Mouse (Mus musculus): ENCODE results near the gene Bloc1s5. TPM values are rescaled to one million over a fixed set of nuclear protein-coding genes. Genes with fewer than 3 reads are reported as not detected.

Gene Bloc1s5
- polyA plus RNA-seq, 1 experiment from 2014 or later = 16.1 TPM

DNA sequence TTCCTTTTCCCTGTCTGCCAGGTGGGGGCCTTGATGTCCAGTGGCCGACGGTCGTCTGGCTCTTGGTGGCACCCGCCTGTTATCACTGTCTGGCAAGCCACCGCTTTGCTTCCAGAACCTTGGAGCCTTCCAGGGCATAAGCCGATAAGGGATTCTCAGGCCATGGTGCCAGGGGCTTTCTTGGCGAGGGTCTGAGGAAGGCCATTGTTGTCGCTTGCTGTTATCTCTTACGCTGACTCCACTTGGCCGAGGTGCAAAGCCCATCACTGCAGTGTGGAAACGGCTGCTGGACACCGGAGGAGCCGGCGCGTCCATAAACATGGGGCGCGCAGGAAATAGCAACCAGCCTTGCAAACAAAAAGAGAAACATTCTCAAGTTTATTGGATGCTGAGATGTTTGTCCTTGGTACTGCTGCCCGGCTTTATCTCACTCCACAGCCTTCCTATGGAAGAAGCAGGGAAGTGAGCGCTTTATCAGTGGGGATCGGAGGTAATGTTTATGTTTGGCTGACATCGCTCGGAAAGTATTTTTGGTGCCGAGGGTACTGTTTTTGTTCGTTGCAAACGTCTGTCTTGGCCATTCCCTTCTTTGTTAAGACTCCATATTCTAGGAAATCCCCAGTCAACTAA lies 54.8 kb downstream of the Bloc1s5 start:
- Histone ChIP-seq H3K9ac (replicated peaks; ENCODE audit: low read depth, low read length) (no peak overlapping the region), H3K27me3 (ENCODE audit: control insufficient read depth, insufficient read depth, low read length) (no peaks in the 10 kb centered on the region), H3K4me3 (ENCODE audit: low read depth, low read length) (no peak overlapping the region), H3K36me3 (ENCODE audit: control insufficient read depth, insufficient read depth, low read length) (no peaks in the 10 kb centered on the region), H3K27ac (ENCODE audit: low read length) (no peak overlapping the region), H3K4me2 (replicated peaks; ENCODE audit: low read depth, low read length) (0 out of 2 replicates have a peak overlapping the region, but pooled peaks have one; percentile 10), H3K4me1 (ENCODE audit: control insufficient read depth, insufficient read depth, low read length) (no peaks in the 10 kb centered on the region), H3K9me3 (ENCODE audit: control insufficient read depth, low read depth, low read length) (no peaks in the 10 kb centered on the region)
- ATAC-seq (ENCODE audit: insufficient number of reproducible peaks, insufficient read depth, low FRiP score, low read depth) = no peak
- WGBS = 65% methylated on average over 25 of the region's 25 CpGs

DNA sequence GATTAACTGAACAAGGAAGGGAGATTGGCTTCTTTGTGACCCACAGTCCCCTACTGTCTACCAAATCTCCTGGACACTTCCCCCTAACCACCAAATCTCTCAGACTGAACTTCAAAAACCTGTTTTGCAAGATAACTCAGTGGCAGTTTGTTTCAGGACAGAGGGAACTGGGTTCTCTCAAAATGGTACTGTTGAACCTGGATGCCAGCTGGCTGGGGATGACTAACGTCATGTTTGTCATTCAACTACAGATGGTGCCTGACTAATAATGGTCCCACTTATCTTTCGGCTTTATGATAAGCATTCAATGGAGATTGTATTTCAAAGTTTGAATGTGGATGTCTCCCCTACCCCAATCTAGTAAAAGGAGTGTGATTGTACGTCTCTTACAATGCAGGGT lies 60.2 kb downstream of the Bloc1s5 start:
- no peak overlapping the region for H3K27ac ChIP-seq (ENCODE audit: low read length)
- no peak for ATAC-seq (ENCODE audit: insufficient number of reproducible peaks, insufficient read depth, low FRiP score, low read depth)
- 66% methylated on average over 3 of the region's 3 CpGs for WGBS

DNA sequence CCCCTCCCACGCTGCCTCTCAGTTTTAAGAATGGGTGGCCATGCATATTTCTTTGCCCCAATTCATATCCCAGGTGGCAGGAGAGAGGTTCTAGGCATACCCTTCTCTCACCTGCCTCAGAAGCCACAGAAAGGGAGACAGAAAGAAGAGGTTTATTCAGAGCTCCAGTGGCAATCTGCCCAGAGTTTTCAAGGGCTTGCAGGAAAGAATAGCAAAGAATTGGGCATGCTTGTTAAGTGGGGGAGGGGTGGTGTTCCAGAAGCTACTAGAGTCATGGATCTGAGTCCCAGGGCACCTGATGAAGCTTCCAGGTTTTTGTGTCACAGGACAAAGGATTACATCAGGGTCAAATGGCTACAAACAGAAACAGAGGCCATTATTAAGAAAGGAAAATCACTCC lies 61.6 kb downstream of the Bloc1s5 start:
- no peak for ATAC-seq (ENCODE audit: insufficient number of reproducible peaks, insufficient read depth, low FRiP score, low read depth)
- H3K9ac ChIP-seq (replicated peaks; ENCODE audit: low read depth, low read length) = no peak overlapping the region
- 87% methylated on average over 1 of the region's 1 CpGs for WGBS

More for the DNA sequence above, 60.2 kb downstream of the Bloc1s5 start:
- Histone ChIP-seq H3K4me2 (replicated peaks; ENCODE audit: low read depth, low read length) (no peak overlapping the region), H3K9ac (replicated peaks; ENCODE audit: low read depth, low read length) (no peak overlapping the region), H3K4me3 (ENCODE audit: low read depth, low read length) (no peak overlapping the region), H3K36me3 (ENCODE audit: control insufficient read depth, insufficient read depth, low read length) (no peaks in the 10 kb centered on the region), H3K27me3 (ENCODE audit: control insufficient read depth, insufficient read depth, low read length) (no peaks in the 10 kb centered on the region), H3K9me3 (ENCODE audit: control insufficient read depth, low read depth, low read length) (no peaks in the 10 kb centered on the region), H3K4me1 (ENCODE audit: control insufficient read depth, insufficient read depth, low read length) (no peaks in the 10 kb centered on the region)

DNA sequence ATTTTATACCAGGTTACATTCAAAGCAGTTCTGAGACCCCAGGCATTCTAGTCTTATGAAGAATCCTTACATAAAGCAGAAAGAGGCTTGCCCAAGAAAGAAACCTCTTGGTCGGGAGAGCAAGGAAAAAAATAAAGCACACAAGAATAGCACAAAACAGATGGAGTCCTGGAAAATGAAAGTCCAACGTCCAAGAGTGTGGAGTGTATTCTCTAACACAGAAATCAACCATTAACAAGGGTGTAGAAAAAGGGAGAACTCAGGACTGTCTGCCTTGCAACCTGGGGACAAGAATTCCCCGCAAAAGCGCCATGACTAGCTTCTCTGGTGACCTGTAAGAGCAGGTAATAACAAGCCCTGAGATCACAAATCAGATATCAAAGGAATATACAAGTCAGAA lies 69.7 kb downstream of the Bloc1s5 start:
- H3K27me3 ChIP-seq (ENCODE audit: control insufficient read depth, insufficient read depth, low read length) = no peaks in the 10 kb centered on the region
- H3K9ac ChIP-seq (replicated peaks; ENCODE audit: low read depth, low read length) = no peak overlapping the region
- no peak for ATAC-seq (ENCODE audit: insufficient number of reproducible peaks, insufficient read depth, low FRiP score, low read depth)
- no peak overlapping the region for H3K4me3 ChIP-seq (ENCODE audit: low read depth, low read length)
- H3K9me3 ChIP-seq (ENCODE audit: control insufficient read depth, low read depth, low read length) = no peaks in the 10 kb centered on the region
- H3K4me2 ChIP-seq (replicated peaks; ENCODE audit: low read depth, low read length) = no peak overlapping the region
- 78% methylated on average over 4 of the region's 4 CpGs for WGBS
- no peaks in the 10 kb centered on the region for H3K36me3 ChIP-seq (ENCODE audit: control insufficient read depth, insufficient read depth, low read length)
- no peaks in the 10 kb centered on the region for H3K4me1 ChIP-seq (ENCODE audit: control insufficient read depth, insufficient read depth, low read length)
- no peak overlapping the region for H3K27ac ChIP-seq (ENCODE audit: low read length)

More for the DNA sequence above, 61.6 kb downstream of the Bloc1s5 start:
- H3K9me3 ChIP-seq (ENCODE audit: control insufficient read depth, low read depth, low read length) = no peaks in the 10 kb centered on the region
- no peaks in the 10 kb centered on the region for H3K27me3 ChIP-seq (ENCODE audit: control insufficient read depth, insufficient read depth, low read length)
- no peak overlapping the region for H3K4me3 ChIP-seq (ENCODE audit: low read depth, low read length)
- no peaks in the 10 kb centered on the region for H3K4me1 ChIP-seq (ENCODE audit: control insufficient read depth, insufficient read depth, low read length)
- no peak overlapping the region for H3K4me2 ChIP-seq (replicated peaks; ENCODE audit: low read depth, low read length)
- H3K36me3 ChIP-seq (ENCODE audit: control insufficient read depth, insufficient read depth, low read length) = no peaks in the 10 kb centered on the region
- H3K27ac ChIP-seq (ENCODE audit: low read length) = no peak overlapping the region

DNA sequence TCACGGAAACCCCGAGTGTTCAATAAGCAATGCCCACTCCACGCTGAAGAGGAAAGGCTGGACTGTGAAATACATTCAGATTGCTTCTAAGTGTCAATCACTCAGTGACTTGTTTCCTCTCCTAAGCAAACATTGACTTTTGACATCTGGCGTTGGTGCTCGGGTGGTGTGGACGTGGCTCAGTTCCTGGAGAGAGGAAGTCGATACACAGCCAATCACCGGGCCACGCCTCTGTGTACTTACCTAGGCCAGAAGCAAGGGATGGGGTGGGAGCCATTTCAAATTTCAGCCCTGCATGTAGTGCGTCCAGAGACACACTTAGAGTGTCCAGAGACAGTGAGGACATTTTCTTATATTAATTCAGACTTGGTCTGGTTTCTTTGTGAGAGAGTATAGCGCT lies 80.3 kb downstream of the Bloc1s5 start:
- 64% methylated on average over 11 of the region's 11 CpGs for WGBS
- no peak overlapping the region for H3K4me2 ChIP-seq (replicated peaks; ENCODE audit: low read depth, low read length)
- H3K27me3 ChIP-seq (ENCODE audit: control insufficient read depth, insufficient read depth, low read length) = no peaks in the 10 kb centered on the region
- peak overlapping the region; percentile 44; the same call in 1 of the 2 replicates for H3K27ac ChIP-seq (ENCODE audit: low read length)
- H3K9me3 ChIP-seq (ENCODE audit: control insufficient read depth, low read depth, low read length) = no peaks in the 10 kb centered on the region
- ATAC-seq (ENCODE audit: insufficient number of reproducible peaks, insufficient read depth, low FRiP score, low read depth) = peak; percentile 74; the same call in 1 of the 2 replicates
- no peaks in the 10 kb centered on the region for H3K4me1 ChIP-seq (ENCODE audit: control insufficient read depth, insufficient read depth, low read length)
- no peak overlapping the region for H3K9ac ChIP-seq (replicated peaks; ENCODE audit: low read depth, low read length)
- H3K36me3 ChIP-seq (ENCODE audit: control insufficient read depth, insufficient read depth, low read length) = no peaks in the 10 kb centered on the region
- no peak overlapping the region for H3K4me3 ChIP-seq (ENCODE audit: low read depth, low read length)

DNA sequence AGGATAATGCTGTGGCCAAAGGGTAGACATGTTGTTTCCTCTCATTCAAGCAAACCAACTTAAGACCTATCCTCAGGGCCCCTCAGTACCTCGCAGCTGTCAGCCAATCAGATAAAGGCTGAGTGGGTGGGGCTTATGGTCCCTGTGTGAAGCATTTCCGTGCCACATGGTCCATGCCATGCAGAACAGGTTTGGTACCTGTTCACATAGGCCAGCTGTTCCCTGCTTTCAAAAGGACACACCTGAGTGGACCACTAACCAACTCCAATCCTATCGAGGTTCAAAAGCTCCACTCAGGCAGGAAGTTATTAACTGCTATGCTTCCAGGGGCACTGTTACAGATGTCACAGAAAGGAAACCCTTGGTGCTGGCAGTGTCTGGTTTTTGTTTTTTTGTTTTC lies 80.7 kb downstream of the Bloc1s5 start:
- Histone ChIP-seq H3K4me2 (replicated peaks; ENCODE audit: low read depth, low read length) (no peak overlapping the region), H3K9ac (replicated peaks; ENCODE audit: low read depth, low read length) (no peak overlapping the region)
- ATAC-seq (ENCODE audit: insufficient number of reproducible peaks, insufficient read depth, low FRiP score, low read depth) = 0 out of 2 replicates have a peak, but pooled peaks have one; percentile 58

DNA sequence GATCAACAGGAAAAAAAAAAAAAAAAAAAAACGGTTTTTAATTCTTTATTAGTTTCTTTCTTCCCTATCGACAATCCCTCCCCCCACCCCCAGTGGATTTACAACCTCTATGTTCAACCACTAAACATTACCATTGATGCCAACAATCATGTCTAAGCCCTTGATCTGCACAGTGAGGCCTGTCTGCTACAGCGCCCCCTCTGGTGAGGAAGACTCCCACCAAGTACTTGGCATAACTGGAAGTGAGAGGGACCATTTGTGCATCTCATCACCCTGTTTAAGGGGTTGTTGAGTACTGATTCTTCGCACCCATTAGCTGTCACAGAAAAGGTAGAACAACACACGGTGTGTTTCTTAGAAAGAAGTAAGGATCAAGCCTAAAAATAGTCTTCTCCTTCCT lies 86.2 kb downstream of the Bloc1s5 start:
- H3K4me3 ChIP-seq (ENCODE audit: low read depth, low read length) = no peak overlapping the region
- no peaks in the 10 kb centered on the region for H3K36me3 ChIP-seq (ENCODE audit: control insufficient read depth, insufficient read depth, low read length)
- ATAC-seq (ENCODE audit: insufficient number of reproducible peaks, insufficient read depth, low FRiP score, low read depth) = no peak
- no peak overlapping the region for H3K4me2 ChIP-seq (replicated peaks; ENCODE audit: low read depth, low read length)
- H3K9ac ChIP-seq (replicated peaks; ENCODE audit: low read depth, low read length) = no peak overlapping the region
- H3K27me3 ChIP-seq (ENCODE audit: control insufficient read depth, insufficient read depth, low read length) = no peaks in the 10 kb centered on the region
- no peaks in the 10 kb centered on the region for H3K9me3 ChIP-seq (ENCODE audit: control insufficient read depth, low read depth, low read length)
- H3K4me1 ChIP-seq (ENCODE audit: control insufficient read depth, insufficient read depth, low read length) = no peaks in the 10 kb centered on the region
- WGBS = 74% methylated on average over 5 of the region's 5 CpGs
- H3K27ac ChIP-seq (ENCODE audit: low read length) = no peak overlapping the region

More for the DNA sequence above, 80.7 kb downstream of the Bloc1s5 start:
- Histone ChIP-seq H3K4me3 (ENCODE audit: low read depth, low read length) (no peak overlapping the region), H3K4me1 (ENCODE audit: control insufficient read depth, insufficient read depth, low read length) (no peaks in the 10 kb centered on the region), H3K27ac (ENCODE audit: low read length) (no peak overlapping the region), H3K36me3 (ENCODE audit: control insufficient read depth, insufficient read depth, low read length) (no peaks in the 10 kb centered on the region), H3K27me3 (ENCODE audit: control insufficient read depth, insufficient read depth, low read length) (no peaks in the 10 kb centered on the region), H3K9me3 (ENCODE audit: control insufficient read depth, low read depth, low read length) (no peaks in the 10 kb centered on the region)
- WGBS = 70% methylated on average over 3 of the region's 3 CpGs

DNA sequence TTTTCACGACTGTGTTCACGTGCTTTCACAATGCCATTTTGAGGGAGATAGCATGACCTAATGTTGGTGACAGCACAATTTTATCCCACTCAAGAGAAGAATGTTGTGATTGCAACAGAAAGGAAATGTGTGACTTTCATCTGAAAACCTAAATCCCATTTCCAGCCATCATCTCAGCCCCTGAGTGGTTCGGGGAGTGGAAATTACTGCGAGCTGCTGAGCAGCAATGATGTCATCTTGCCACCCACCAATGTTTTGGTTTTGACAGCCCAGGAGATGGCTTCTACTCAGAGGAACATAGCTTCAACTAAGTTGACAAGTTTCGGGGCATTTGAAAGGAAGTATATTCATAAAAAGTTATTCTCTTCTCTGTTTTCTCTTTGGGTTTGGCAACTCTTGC lies 87.2 kb downstream of the Bloc1s5 start:
- H3K4me3 ChIP-seq (ENCODE audit: low read depth, low read length) = no peak overlapping the region
- H3K27ac ChIP-seq (ENCODE audit: low read length) = no peak overlapping the region
- no peaks in the 10 kb centered on the region for H3K36me3 ChIP-seq (ENCODE audit: control insufficient read depth, insufficient read depth, low read length)
- 87% methylated on average over 5 of the region's 5 CpGs for WGBS
- no peak overlapping the region for H3K9ac ChIP-seq (replicated peaks; ENCODE audit: low read depth, low read length)
- H3K4me2 ChIP-seq (replicated peaks; ENCODE audit: low read depth, low read length) = no peak overlapping the region
- no peak for ATAC-seq (ENCODE audit: insufficient number of reproducible peaks, insufficient read depth, low FRiP score, low read depth)
- no peaks in the 10 kb centered on the region for H3K9me3 ChIP-seq (ENCODE audit: control insufficient read depth, low read depth, low read length)
- no peaks in the 10 kb centered on the region for H3K27me3 ChIP-seq (ENCODE audit: control insufficient read depth, insufficient read depth, low read length)
- no peaks in the 10 kb centered on the region for H3K4me1 ChIP-seq (ENCODE audit: control insufficient read depth, insufficient read depth, low read length)

DNA sequence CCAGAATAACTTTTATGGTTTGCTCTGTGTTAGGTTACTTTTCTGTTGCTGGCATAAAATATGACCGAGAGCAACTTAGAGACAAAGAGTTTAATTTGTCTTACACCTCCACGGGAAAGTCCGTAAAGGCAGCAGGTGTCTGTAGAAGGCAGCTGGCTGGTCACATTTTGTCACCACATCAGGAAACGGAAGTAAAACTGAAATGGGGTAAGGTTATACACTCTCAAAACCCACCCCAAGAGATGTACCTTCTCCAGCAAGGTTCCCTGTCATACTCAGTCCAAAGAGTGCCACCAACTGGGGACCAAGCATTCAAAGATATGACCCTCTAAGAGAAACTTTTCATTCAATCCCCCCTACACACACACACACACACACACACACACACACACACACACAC lies 88.2 kb downstream of the Bloc1s5 start:
- Histone ChIP-seq H3K4me3 (ENCODE audit: low read depth, low read length) (no peak overlapping the region), H3K27me3 (ENCODE audit: control insufficient read depth, insufficient read depth, low read length) (no peaks in the 10 kb centered on the region), H3K36me3 (ENCODE audit: control insufficient read depth, insufficient read depth, low read length) (no peaks in the 10 kb centered on the region), H3K9me3 (ENCODE audit: control insufficient read depth, low read depth, low read length) (no peaks in the 10 kb centered on the region), H3K4me2 (replicated peaks; ENCODE audit: low read depth, low read length) (no peak overlapping the region), H3K27ac (ENCODE audit: low read length) (no peak overlapping the region), H3K9ac (replicated peaks; ENCODE audit: low read depth, low read length) (no peak overlapping the region), H3K4me1 (ENCODE audit: control insufficient read depth, insufficient read depth, low read length) (no peaks in the 10 kb centered on the region)
- WGBS = 81% methylated on average over 4 of the region's 4 CpGs
- ATAC-seq (ENCODE audit: insufficient number of reproducible peaks, insufficient read depth, low FRiP score, low read depth) = no peak
